Mouse (Mus musculus) left cerebral cortex, adult 8-10 months (tissue): ENCODE data around the gene Plxna3. TPM values are rescaled to one million over a fixed set of nuclear protein-coding genes. Genes with fewer than 3 reads are reported as not detected.
A peak's percentile ranks its signal among the peaks of the same experiment; 100 is the strongest.
"Not testable (repeated sequence)": the region's sequence is repeated elsewhere in the genome, so short reads cannot be mapped to it uniquely, and the experiment has no call there.

Experiments used
- DNase-seq, 2 experiments: peaks; one replicate each; pipeline ENCODE4 v3.0.0; 2022; ENCODE audit warnings: low spot score in 2 of 2
- total RNA-seq, 4 experiments: library from RNA; stranded (reverse); gene quantifications; 2 replicates each; pipeline ENCODE4 v1.2.4; 2022

The Plxna3 gene
- total RNA-seq = 10 to 100 TPM; 21.6 to 29.4 (median 25.8) TPM

- DNase-seq = peak; percentile 26 to 44
These were observed at the start of gene Plxna3 for GRCm38 (mm10) chrX:74328725-74329161. Plxna3 (plus strand) TSS chrX:74329066.

- DNase-seq = no peak
These were observed 47.7 kb upstream of the Plxna3 start for GRCm38 (mm10) chrX:74281041-74281731.

GRCm38 (mm10) chrX:74281732-74282394 lies 47.0 kb upstream of the Plxna3 start, which contains the start of the genes Taz and Dnase1l1:
Taz (plus strand) TSS chrX:74281912.
Dnase1l1 (minus strand) TSS chrX:74282337.
- DNase-seq = peak in 1 of 2 experiments; percentile 75

- DNase-seq = peak; percentile 72 to 83
These were observed 46.3 kb upstream of the Plxna3 start for GRCm38 (mm10) chrX:74282395-74283091.

GRCm38 (mm10) chrX:74283092-74283437 lies 45.8 kb upstream of the Plxna3 start:
- DNase-seq = no peak

- no peak for DNase-seq
These were observed 35.4 kb upstream of the Plxna3 start for GRCm38 (mm10) chrX:74293431-74293830.

GRCm38 (mm10) chrX:74296538-74297448 lies 32.1 kb upstream of the Plxna3 start, which contains the start of gene Atp6ap1:
Atp6ap1 (plus strand) TSS chrX:74297097.
- DNase-seq = peak; percentile 88 to 94

GRCm38 (mm10) chrX:74298348-74298747 lies 30.5 kb upstream of the Plxna3 start:
- DNase-seq = no peak

GRCm38 (mm10) chrX:74299721-74300120 lies 29.1 kb upstream of the Plxna3 start:
- no peak for DNase-seq

- peak in 1 of 2 experiments; percentile 33 for DNase-seq
These were observed 23.8 kb upstream of the Plxna3 start, which contains the start of gene Gdi1 for GRCm38 (mm10) chrX:74304867-74305700. Gdi1 (plus strand) TSS chrX:74304998.

GRCm38 (mm10) chrX:74312540-74313464 lies 16.1 kb upstream of the Plxna3 start, which contains the start of gene Fam50a:
Fam50a (plus strand) TSS chrX:74313033.
- DNase-seq = peak; percentile 66 to 88

GRCm38 (mm10) chrX:74329215-74329671 lies 377 bp downstream of the Plxna3 start:
- DNase-seq = no peak

- no peak for DNase-seq
These were observed 1.5 kb downstream of the Plxna3 start for GRCm38 (mm10) chrX:74330166-74330930.

GRCm38 (mm10) chrX:74352645-74353466 lies 24.0 kb downstream of the Plxna3 start:
- DNase-seq = no peak

- peak; percentile 45 to 66 for DNase-seq
These were observed 24.6 kb downstream of the Plxna3 start, which contains the start of gene Lage3 for GRCm38 (mm10) chrX:74353467-74353770. Lage3 (minus strand) TSS chrX:74353618.

GRCm38 (mm10) chrX:74357069-74357468 lies 28.2 kb downstream of the Plxna3 start:
- not testable (repeated sequence) for DNase-seq

GRCm38 (mm10) chrX:74359171-74359570 lies 30.3 kb downstream of the Plxna3 start:
- DNase-seq = no peak
